Mouse (Mus musculus): Measurements from ENCODE around the gene Kpna1.

DNA sequence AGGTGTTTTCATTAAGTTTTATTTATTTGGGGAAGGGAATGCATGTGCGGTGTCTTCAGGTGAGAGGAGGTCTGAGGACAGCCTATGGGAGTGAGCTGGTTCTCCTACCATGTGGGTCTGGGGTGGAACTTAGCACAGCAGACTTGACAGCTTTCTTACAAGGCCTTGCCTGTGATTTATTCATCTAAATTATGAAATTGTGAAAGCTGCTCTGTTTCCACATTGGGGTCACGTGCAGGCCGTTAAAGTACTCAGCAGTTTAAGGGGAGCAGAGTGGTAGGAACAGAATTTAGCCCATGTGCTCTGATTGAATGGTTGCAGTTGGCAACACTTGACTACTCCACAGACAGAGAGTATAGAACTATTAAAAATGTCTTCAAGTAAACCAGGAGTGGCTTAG is 101.4 kb downstream of the Kpna1 start:
- no peak for TF ChIP-seq CTCF (IDR thresholded peaks at IDR 0.05; ENCODE audit: low read depth)
- TF ChIP-seq EP300 (optimal IDR thresholded peaks at IDR 0.05): no peak
